Mouse (Mus musculus) limb, embryonic 13.5 days (tissue): ENCODE measurements around the gene Rmnd5b. TPM values are rescaled to one million over a fixed set of nuclear protein-coding genes. Genes with fewer than 3 reads are reported as not detected.

Experiments used
- ATAC-seq: fragments of 200-750 bp; cut with Nextera tagmentation; 2 replicates; pipeline ENCODE4 v1.8.0; 2017; ENCODE audit warnings: low read depth, moderate number of reproducible peaks, moderate TSS enrichment; ENCODE audit not compliant: low FRiP score
- H3K27ac ChIP-seq: fragments of 300-500 bp; sonication (generic); 2 replicates; pipeline ENCODE4 v1.5.1; 2015; ENCODE audit warnings: inconsistent platforms, mild to moderate bottlenecking, moderate library complexity
- H3K27me3 ChIP-seq: fragments of 300-500 bp; sonication (generic); 2 replicates; pipeline ENCODE4 v1.6.1; 2015; ENCODE audit warnings: mild to moderate bottlenecking, inconsistent platforms
- H3K36me3 ChIP-seq: fragments of 300-500 bp; sonication (generic); 2 replicates; pipeline ENCODE4 v1.6.1; 2015; ENCODE audit warnings: inconsistent platforms, mild to moderate bottlenecking, moderate library complexity
- H3K4me1 ChIP-seq: fragments of 300-500 bp; sonication (generic); 2 replicates; pipeline ENCODE4 v1.6.1; 2015; ENCODE audit warnings: inconsistent platforms
- H3K4me2 ChIP-seq: fragments of 300-500 bp; sonication (generic); replicated peaks from 2 replicates; pipeline ENCODE4 v1.6.1; 2015; ENCODE audit warnings: inconsistent platforms, mild to moderate bottlenecking, moderate library complexity
- H3K4me3 ChIP-seq: fragments of 300-500 bp; sonication (generic); 2 replicates; pipeline ENCODE4 v1.5.1; 2015; ENCODE audit warnings: moderate library complexity, mild to moderate bottlenecking, inconsistent platforms
- H3K9ac ChIP-seq: fragments of 300-500 bp; sonication (generic); 2 replicates; pipeline ENCODE4 v1.6.1; 2015; ENCODE audit warnings: mild to moderate bottlenecking, inconsistent platforms
- H3K9me3 ChIP-seq: fragments of 300-500 bp; sonication (generic); 2 replicates; pipeline ENCODE4 v1.6.1; 2016; ENCODE audit warnings: inconsistent platforms
- WGBS: fragments of 180-500 bp; shearing (Covaris S2); methylation state at CpG from one replicate; pipeline ENCODE4 v1.1.7; 2015; 5-methylcytosine and 5-hydroxymethylcytosine counted together
- polyA plus RNA-seq: library from polyadenylated mRNA; unstranded; fragments of >200 nt; fragmentation: Nextera tagmentation; extraction: Ambion mirVana; gene quantifications from 2 replicates; pipeline ENCODE4 v1.2.1, GENCODE M21; 2015

Rmnd5b gene
- polyA plus RNA-seq, 1 experiment from 2014 or later, result 51.8 TPM

GRCm38 (mm10) chr11:51585608-51586252 lies 50.0 kb downstream of the Rmnd5b start:
- WGBS, result 65% methylated on average over 8 of the region's 8 CpGs
- peaks cover 21% of the 10 kb centered on the region for H3K4me1 ChIP-seq
- peak overlapping the region; percentile 90; the same call in 1 of the 2 replicates for H3K27ac ChIP-seq
- peak overlapping the region; percentile 83 for H3K9ac ChIP-seq
- 0 out of 2 replicates have a peak, but pooled peaks cover 4% of the 10 kb centered on the region for H3K9me3 ChIP-seq
- ATAC-seq, result no peak
- H3K27me3 ChIP-seq, result no peaks in the 10 kb centered on the region
- peaks cover 50% of the 10 kb centered on the region for H3K36me3 ChIP-seq
- peak overlapping the region; percentile 65 for H3K4me3 ChIP-seq
- peak overlapping the region; percentile 85 for H3K4me2 ChIP-seq

- ATAC-seq, result peak; percentile 94
- Histone ChIP-seq H3K4me1 (peaks cover 21% of the 10 kb centered on the region), H3K9ac (peak within 1 kb of the TSS; percentile 83), H3K27me3 (no peaks in the 10 kb centered on the region), H3K4me3 (peak within 1 kb of the TSS; percentile 65), H3K9me3 (0 out of 2 replicates have a peak, but pooled peaks cover 4% of the 10 kb centered on the region), H3K27ac (peak within 1 kb of the TSS; percentile 90), H3K36me3 (peaks cover 39% of the 10 kb centered on the region), H3K4me2 (peak within 1 kb of the TSS; percentile 85)
- under 1% methylated on average over 59 of the region's 59 CpGs for WGBS
Measured at GRCm38 (mm10) chr11:51584431-51585248, 51.1 kb downstream of the Rmnd5b start, which contains the start of gene Phykpl. Phykpl (plus strand) TSS chr11:51584757.

GRCm38 (mm10) chr11:51584057-51584430 lies 51.7 kb downstream of the Rmnd5b start:
- Histone ChIP-seq H3K9me3 (0 out of 2 replicates have a peak, but pooled peaks cover 3% of the 10 kb centered on the region), H3K27me3 (no peaks in the 10 kb centered on the region), H3K36me3 (peaks cover 33% of the 10 kb centered on the region), H3K4me2 (peak overlapping the region; percentile 85), H3K4me1 (peaks cover 21% of the 10 kb centered on the region), H3K9ac (peak overlapping the region; percentile 83), H3K27ac (peak overlapping the region; percentile 90), H3K4me3 (peak overlapping the region; percentile 65)
- peak; percentile 3; the same call in 1 of the 2 replicates for ATAC-seq
- 18% methylated on average over 9 of the region's 9 CpGs for WGBS

GRCm38 (mm10) chr11:51582713-51583112 lies 53.0 kb downstream of the Rmnd5b start:
- H3K9me3 ChIP-seq, result no peaks in the 10 kb centered on the region
- H3K4me3 ChIP-seq, result no peak overlapping the region
- no peak overlapping the region for H3K27ac ChIP-seq
- peaks cover 21% of the 10 kb centered on the region for H3K4me1 ChIP-seq
- no peak for ATAC-seq
- no peak overlapping the region; the same call in 1 of the 2 replicates for H3K9ac ChIP-seq
- peaks cover 19% of the 10 kb centered on the region for H3K36me3 ChIP-seq
- H3K4me2 ChIP-seq, result no peak overlapping the region
- no peaks in the 10 kb centered on the region for H3K27me3 ChIP-seq
- WGBS, result 23% methylated on average over 8 of the region's 8 CpGs

- no peak for ATAC-seq
- no peak overlapping the region for H3K9ac ChIP-seq
- H3K9me3 ChIP-seq, result no peaks in the 10 kb centered on the region
- H3K36me3 ChIP-seq, result no peaks in the 10 kb centered on the region; the same call in 1 of the 2 replicates
- 65% methylated on average over 4 of the region's 4 CpGs for WGBS
- no peak overlapping the region for H3K4me3 ChIP-seq
- H3K27me3 ChIP-seq, result no peaks in the 10 kb centered on the region
- H3K4me1 ChIP-seq, result peaks cover 3% of the 10 kb centered on the region
- no peak overlapping the region for H3K27ac ChIP-seq
- H3K4me2 ChIP-seq, result no peak overlapping the region
Measured at GRCm38 (mm10) chr11:51579024-51579423, 56.7 kb downstream of the Rmnd5b start.

- H3K27me3 ChIP-seq, result no peaks in the 10 kb centered on the region
- H3K27ac ChIP-seq, result no peak overlapping the region
- no peaks in the 10 kb centered on the region for H3K9me3 ChIP-seq
- no peaks in the 10 kb centered on the region for H3K4me1 ChIP-seq
- 82% methylated on average over 7 of the region's 7 CpGs for WGBS
- no peak for ATAC-seq
- no peak overlapping the region for H3K4me3 ChIP-seq
- H3K4me2 ChIP-seq, result no peak overlapping the region
- no peak overlapping the region for H3K9ac ChIP-seq
- H3K36me3 ChIP-seq, result no peaks in the 10 kb centered on the region; the same call in 1 of the 2 replicates
Measured at GRCm38 (mm10) chr11:51577587-51577986, 58.1 kb downstream of the Rmnd5b start.

GRCm38 (mm10) chr11:51576454-51576853 lies 59.2 kb downstream of the Rmnd5b start:
- 0 out of 2 replicates have a peak, but pooled peaks cover 4% of the 10 kb centered on the region for H3K4me1 ChIP-seq
- WGBS, result 77% methylated on average over 4 of the region's 4 CpGs
- no peak for ATAC-seq
- no peak overlapping the region for H3K4me3 ChIP-seq
- H3K27me3 ChIP-seq, result no peaks in the 10 kb centered on the region
- H3K9me3 ChIP-seq, result no peaks in the 10 kb centered on the region
- no peaks in the 10 kb centered on the region; the same call in 1 of the 2 replicates for H3K36me3 ChIP-seq
- no peak overlapping the region for H3K9ac ChIP-seq
- no peak overlapping the region for H3K4me2 ChIP-seq
- no peak overlapping the region for H3K27ac ChIP-seq

Other genes with a start within 250 kb of the Rmnd5b start
- 16.7 and 17.1 TPM in 2 replicates for gene Phykpl, start 51.1 kb downstream of the Rmnd5b start, polyA plus RNA-seq
- gene Hnrnpab, start 29.0 kb downstream of the Rmnd5b start, polyA plus RNA-seq, result 415 TPM in 2 replicates
- 129 and 141 TPM in 2 replicates for gene Nhp2, start 16.2 kb downstream of the Rmnd5b start, polyA plus RNA-seq
- 31.1 and 32.4 TPM in 2 replicates for gene N4bp3, start 14.9 kb upstream of the Rmnd5b start, polyA plus RNA-seq
- gene D930048N14Rik, start 15.1 kb upstream of the Rmnd5b start, polyA plus RNA-seq, result 3.1 and 3.5 TPM in 2 replicates
- gene 0610009B22Rik, start 53.0 kb upstream of the Rmnd5b start, polyA plus RNA-seq, result 89.7 and 93.3 TPM in 2 replicates
- gene Sec24a, start 127.7 kb upstream of the Rmnd5b start, polyA plus RNA-seq, result 16.6 and 18.1 TPM in 2 replicates
- 90.5 and 96.8 TPM in 2 replicates for gene Sar1b, start 127.8 kb upstream of the Rmnd5b start, polyA plus RNA-seq
- 1.7 and 2.2 TPM in 2 replicates for gene Jade2, start 221.8 kb upstream of the Rmnd5b start, polyA plus RNA-seq